Mouse (Mus musculus): ENCODE data around the gene Wfdc5.
A peak's percentile ranks its signal among the peaks of the same experiment; 100 is the strongest.

The Wfdc5 gene

DNA sequence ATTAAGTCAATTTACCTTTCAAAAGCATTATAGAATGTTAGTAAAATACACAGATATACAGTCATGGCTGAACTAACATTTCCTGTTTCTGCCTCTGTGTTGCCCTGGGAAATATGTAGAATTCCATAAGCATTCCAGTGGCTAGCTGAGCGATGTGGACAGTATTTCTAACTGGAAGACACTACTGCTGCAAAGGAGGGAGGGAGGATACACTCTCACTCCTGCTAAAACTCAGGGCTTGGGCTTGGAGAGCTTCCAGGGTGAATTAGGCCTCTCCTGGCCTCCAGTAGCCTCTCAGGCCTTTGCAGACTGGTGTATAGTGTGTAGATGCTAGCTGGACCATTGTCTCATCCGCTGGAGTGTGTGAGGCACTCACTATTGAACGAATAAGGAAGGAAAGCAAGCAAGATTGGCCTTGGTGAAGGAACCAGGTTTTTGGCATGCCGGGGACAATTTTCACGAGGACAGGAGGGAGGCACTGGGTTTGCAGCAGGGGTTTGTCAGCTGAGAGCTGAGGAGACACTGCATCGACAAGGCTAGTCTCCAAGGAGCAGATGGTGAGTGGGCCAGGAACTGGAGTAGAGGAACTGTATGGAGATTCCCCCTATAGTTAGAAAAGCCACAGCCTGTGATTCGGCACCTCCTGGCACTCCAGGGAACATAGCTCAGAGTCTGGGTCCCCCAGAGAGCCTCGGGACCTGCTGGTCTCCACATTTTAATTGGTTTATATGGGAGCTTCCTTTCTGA lies 7.7 kb downstream of the Wfdc5 start:
- DNase-seq (ENCODE audit: low read depth), result peak; percentile 79

DNA sequence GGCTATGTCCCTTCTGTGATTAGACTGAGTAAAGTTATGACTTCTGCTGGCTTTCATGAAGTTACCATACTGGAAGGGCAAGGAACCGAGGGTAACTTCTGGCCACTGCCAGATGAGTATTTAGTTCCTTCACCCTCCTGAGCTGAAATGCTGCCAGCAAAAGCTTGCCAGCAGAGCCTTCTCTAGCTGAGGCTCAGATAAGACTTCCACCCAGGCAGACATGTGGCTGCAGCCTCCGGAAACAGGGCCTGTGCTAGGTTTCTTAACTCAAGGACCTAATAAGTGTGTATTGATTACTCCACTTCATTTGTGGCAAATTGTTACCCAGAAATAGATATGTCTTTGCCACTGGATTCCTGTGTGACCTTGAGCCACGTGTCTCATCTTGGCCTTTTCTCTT lies 9.1 kb downstream of the Wfdc5 start:
- DNase-seq (ENCODE audit: low read depth), result peak; percentile 26

DNA sequence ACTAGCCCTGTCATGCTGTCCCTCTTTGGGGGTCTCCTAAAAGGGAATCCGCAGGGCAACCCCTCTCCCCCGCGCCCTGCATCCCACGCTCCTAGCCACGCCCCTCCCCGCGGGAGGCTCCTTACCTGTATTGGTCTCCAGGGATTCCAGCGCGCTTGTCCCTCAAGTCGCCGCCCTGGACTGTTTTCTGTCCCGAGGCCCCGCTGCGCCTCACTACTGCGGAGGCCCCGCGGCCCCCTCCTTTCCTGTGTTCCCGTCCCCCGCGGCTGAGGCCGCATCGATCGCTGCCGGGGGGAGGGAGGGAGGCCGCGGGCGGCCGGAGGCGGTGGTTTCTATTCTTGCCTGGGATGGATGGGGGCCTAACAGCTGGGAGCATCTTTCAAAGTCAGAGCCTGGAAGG lies 11.6 kb downstream of the Wfdc5 start, which contains the start of gene Kcns1:
Gene Kcns1, minus strand, starts transcription at position 212 of the 400 bp plus-strand sequence.
- DNase-seq (ENCODE audit: low read depth), result no peak

DNA sequence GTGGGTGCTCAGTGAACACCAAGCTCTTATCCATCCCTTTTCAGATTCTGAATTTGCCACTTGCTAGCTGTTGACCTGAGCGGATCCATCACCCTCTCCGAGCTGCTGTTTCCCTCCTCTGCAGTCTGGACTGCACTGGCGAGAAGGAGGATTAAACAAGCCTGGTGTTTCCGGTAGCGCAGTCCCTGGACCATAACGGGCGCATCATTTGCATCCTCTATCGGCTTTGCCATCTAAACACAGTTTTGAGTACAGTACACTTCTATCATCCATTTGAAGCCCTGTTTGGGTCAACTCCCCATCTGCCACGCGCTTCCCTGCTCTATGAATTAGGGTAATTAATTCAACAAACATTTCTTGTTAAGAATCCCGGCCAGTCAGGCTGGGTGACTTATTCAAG lies 12.2 kb downstream of the Wfdc5 start:
- no peak for DNase-seq (ENCODE audit: low read depth)

DNA sequence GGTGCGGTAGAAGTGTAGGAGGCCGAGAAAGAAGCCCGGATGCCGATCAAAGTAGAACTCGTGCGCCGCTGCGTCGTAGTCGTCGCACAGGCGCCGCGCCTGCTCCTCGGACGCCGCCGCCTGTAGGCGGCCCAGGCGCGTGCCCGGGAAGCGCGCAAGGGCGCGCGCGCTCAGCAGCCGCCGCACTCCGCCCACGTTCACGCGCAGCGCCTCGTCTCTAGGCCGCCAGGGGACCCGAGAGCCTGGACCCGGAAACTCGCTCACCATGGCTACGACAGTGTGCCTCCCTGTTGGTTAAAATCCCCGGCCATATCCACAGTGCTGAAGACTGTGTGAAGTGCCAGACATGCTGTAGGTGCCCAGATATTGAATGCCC lies 14.0 kb downstream of the Wfdc5 start:
- no peak for DNase-seq (ENCODE audit: low read depth)

DNA sequence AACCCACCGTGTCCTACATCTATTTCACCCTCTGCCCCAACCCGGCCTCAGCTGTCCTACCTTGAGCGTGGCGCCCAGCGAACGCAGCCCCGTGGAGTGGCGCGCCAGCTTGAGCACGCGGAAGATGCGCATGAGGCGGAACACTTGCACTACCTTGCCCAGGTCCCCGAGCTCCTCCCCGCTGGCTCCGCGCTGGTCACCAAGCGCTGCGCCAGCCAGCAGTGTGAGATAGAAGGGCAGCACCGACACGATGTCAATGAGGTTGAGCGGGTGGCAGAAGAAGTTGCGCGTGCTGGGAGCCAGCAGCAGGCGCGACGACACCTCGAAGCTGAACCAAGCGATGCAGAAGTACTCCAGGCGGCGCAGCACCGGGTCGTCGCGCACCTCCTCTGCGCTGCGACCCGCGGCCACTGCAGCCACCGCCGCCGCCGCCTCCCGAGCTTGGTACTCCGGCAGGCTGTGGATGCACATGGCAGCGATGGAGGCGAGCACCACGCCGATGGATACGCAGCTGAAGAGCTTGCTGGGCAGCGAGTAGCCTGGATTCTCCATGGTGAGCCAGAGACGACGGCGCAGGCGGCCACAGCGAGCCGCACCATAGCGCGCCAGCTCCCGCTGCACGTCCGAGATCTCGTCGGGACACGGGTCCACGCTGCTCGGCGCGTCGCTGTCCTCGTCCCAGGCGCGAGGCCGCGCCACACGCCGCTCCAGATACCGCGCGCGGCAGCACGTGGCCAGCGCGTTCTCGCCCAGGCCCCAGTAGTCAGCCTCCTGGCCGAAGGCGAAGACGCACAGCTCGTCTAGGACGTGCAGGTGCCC lies 14.6 kb downstream of the Wfdc5 start:
- DNase-seq (ENCODE audit: low read depth), result no peak

DNA sequence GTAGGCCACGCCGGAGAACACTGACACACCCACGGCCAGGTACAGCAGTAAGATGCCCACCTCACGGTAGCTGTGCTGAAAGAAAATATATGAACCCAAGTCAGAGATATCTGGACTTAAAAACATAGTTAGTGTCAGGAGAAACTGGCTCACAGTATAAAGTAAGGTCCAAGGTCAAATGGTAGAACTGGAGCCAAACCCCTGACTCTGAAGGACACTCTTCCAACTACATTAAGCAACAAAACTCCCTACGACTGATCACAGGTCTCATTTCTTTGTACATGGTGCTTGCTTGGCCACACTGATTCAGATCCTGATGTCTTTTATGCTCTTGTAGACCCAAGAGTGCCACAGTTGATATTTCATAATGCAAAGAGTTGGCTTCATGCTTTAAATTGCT lies 17.6 kb downstream of the Wfdc5 start:
- DNase-seq (ENCODE audit: low read depth), result no peak

DNA sequence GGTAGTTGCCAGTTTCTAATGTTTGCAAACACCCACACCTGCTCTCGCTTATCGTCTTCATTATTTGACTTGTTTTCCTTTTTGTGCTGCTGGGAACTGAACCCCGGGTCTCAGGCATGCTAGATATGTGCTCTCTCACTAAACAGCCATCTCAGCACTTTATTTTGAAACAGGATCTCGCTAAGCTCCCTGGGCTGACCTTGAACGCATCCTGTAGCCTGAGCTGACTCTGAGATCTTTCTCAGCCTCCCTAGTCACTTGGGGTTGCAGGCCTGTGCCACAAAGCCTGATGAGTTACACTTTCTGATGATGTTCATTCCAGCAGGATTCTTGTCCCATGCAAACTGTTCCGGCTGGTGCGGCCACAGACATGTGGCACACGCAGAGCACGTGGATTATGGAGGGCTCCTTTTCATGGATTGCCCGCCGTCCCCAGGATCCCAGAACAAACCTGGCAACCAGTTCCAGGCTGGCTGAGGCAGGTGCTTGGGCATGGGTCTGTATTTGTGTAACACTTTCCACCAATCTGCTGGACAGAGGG lies 21.0 kb downstream of the Wfdc5 start:
- DNase-seq (ENCODE audit: low read depth), result no peak

DNA sequence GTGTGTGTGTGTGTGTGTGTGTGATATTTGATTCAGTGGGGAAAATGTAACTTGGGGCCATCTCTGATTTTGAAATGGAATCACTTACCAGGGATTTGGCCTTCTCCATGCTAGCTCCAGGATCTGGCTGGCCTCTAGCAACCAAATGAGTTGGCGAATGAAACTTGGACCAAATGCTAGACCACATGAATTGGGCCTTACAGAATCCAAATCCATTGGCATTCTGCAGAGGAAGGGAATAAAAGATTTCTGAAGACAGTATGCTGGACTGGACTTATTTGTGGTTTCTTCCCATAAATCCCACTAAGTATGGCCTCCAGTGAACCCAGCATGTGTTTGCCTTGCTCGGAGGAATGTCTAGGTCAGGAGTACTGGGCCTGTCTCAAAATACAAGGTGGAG lies 23.7 kb downstream of the Wfdc5 start:
- DNase-seq (ENCODE audit: low read depth), result peak; percentile 62

- no peak for DNase-seq (ENCODE audit: low read depth)
Observed at GRCm38 (mm10) chr2:164156158-164156557, 26.4 kb downstream of the Wfdc5 start.

DNA sequence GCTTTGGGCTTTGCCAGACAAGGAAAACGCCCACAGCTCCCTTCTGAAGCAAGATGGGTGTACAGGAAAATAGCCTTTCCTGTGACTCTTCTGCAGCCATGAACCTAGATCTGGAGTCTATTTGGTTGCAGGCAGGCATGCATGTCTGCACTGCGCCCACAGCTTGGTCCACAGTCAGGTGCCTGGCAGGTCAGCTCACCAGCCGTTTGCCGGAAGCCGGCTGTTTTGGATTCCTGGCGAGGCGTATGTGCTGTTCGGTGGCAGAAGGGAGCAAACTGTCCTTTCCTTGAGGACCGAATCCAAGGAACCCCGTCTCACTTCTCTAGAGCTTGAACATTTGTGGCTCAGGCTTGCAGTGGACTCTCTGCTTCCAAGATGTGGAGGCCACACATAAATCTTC lies 28.5 kb downstream of the Wfdc5 start:
- DNase-seq (ENCODE audit: low read depth), result no peak

DNA sequence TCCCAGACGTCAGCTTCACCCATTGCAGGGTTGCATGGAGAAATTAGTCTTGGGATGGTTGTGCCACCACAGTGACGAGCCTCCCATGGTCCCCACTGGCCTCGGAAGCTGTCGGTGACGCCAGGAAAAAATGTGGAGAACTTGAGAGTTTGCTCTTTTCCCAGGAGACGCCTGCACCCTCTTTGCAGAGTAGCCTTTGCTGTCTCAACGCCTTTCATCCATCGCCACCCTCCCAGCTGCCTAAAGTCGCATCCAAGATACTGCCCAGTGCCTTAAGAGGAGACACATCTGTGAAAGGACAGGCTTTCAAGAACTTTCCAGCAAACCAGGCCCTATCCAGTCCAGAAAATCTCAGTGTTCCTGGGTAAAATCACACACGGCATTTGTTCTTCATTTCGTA lies 30.2 kb downstream of the Wfdc5 start:
- DNase-seq (ENCODE audit: low read depth), result no peak

- DNase-seq (ENCODE audit: low read depth), result peak; percentile 34
Observed at GRCm38 (mm10) chr2:164150086-164150760, 32.3 kb downstream of the Wfdc5 start.

GRCm38 (mm10) chr2:164146556-164146955 lies 36.0 kb downstream of the Wfdc5 start:
- no peak for DNase-seq (ENCODE audit: low read depth)

DNA sequence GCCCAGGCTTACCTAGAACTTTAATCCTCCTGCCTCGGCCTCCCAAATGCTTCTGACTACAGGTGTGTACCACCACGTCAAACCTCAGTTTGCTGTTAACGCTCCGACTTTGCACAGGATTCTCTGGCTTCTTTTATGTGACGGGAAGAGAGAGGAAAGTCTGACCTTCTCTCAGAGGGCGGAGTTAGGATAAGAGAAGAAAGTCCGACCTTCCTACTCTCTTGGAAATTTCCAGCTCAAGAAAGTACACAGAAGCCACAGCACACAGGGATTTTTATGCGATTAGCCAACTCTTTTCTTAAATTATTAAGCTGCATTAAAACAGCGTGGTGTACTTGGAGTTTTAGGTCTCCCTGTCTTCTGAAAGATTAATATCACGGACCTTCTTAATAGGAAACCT lies 38.0 kb downstream of the Wfdc5 start:
- DNase-seq (ENCODE audit: low read depth), result no peak

DNA sequence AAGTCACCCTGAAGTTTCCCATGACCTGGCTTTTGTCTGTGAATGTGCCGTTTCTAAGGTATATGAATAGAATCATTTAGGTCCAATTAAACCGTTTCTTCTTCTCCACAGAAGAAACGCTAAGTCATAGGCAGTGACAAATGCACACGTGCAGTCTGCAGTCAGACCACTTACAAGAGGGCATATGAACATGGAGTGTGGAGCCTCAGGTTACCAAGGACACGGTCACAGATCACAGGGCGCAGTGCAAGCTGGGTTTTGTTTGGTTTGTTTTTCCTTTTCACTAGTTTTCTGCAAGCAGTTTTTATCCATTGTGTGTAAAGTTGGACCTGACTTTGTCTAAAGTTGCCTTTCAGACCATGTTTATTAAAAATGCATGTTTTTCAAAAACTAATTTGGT lies 38.5 kb downstream of the Wfdc5 start:
- no peak for DNase-seq (ENCODE audit: low read depth)

DNA sequence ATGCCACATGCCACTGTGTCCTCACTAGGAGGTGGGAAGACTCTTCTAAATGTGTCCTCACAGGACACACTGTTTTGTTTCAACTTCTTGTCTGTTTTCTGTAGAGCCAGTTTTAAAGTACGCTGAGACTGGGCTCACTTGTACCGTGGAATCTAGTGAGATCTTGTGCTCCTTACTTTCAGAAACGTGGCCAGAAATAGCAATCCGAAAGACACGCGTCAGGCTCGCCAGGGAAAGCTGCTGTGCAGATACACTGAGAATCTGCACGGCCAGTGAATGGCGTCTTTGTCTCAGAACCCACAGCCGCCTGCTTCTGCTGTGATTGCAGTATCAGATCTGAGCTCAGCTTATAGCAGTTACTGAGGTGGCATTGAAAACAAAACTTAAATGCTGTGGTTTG lies 40.5 kb downstream of the Wfdc5 start:
- DNase-seq (ENCODE audit: low read depth), result no peak

GRCm38 (mm10) chr2:164137754-164138153 lies 44.8 kb downstream of the Wfdc5 start:
- DNase-seq (ENCODE audit: low read depth), result no peak

DNA sequence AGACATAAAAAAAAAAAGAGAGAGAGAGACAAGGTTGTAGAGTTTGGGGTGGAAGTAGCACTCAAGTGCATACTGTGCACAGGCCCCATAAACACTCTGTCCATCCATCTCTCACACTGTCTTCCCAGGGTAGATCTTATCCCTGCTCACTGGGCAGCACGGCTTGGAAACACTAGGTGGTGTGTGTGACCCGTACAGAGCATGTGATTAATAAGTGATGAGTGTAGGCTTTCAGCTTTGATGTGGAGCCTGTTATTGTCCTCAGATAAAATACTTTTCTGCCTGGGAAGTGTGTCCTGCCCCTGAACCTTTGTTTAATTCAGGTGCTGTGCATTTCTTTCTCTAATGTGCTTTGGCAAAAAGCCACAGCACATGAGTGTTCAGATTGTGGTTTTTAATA lies 46.1 kb downstream of the Wfdc5 start:
- DNase-seq (ENCODE audit: low read depth), result peak; percentile 42

DNA sequence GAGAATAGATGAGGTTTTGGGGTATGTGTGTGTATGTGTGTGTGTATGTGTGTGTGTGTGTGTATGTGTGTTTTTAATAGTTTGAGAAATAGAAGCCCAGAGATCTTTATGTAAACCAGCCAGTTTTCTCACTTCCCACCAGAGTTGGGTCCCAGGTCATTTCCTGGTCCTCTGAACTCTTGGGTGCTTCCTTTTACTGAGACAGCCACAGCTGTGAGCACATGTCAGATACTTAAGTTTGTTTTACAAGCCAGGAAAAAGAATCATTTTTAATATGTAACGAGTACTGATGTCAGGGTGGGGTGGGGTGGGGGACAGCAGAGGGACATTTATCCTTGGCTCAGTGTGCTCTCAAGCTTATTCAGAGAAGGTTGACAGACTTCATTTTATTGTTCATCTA lies 47.2 kb downstream of the Wfdc5 start:
- DNase-seq (ENCODE audit: low read depth), result no peak

GRCm38 (mm10) chr2:164134563-164134962 lies 48.0 kb downstream of the Wfdc5 start:
- DNase-seq (ENCODE audit: low read depth), result peak; percentile 61

DNA sequence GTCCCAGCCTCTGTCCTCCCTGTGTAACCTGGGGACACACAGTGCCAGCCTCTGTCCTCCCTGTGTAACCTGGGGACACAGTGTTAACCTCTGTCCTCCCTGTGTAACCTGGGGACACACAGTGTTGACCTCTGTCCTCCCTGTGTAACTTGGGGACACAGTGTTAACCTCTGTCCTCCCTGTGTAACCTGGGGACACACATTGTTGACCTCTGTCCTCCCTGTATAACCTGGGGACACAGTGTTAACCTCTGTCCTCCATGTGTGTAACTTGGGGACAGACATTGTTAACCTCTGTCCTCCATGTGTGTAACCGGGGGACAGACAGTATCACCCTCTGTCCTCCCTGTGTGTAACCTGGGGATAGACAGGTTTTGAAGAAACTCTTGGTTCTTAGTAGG lies 51.0 kb downstream of the Wfdc5 start:
- no peak for DNase-seq (ENCODE audit: low read depth)

Measured in NIH3T3 (cell line).